Mouse (Mus musculus) stomach, embryonic 14.5 days (tissue): ENCODE measurements around the gene Mettl16. TPM values are rescaled to one million over a fixed set of nuclear protein-coding genes. Genes with fewer than 3 reads are reported as not detected.

Experiments
- ATAC-seq: fragments of 200-750 bp; cut with Nextera tagmentation; 2 replicates; pipeline ENCODE4 v1.8.0; 2017; ENCODE audit warnings: low read depth, moderate TSS enrichment; ENCODE audit not compliant: insufficient number of reproducible peaks, insufficient read depth, low FRiP score
- H3K27ac ChIP-seq: fragments of 300-500 bp; sonication (generic); 2 replicates; pipeline ENCODE4 v1.5.1; 2014; ENCODE audit warnings: mild to moderate bottlenecking, low read length, moderate library complexity, mixed read lengths
- H3K27me3 ChIP-seq: fragments of 300-500 bp; sonication (generic); 2 replicates; pipeline ENCODE4 v1.6.1; 2014; ENCODE audit warnings: low read length, control low read depth, mixed read lengths; ENCODE audit not compliant: control insufficient read depth, insufficient read depth
- H3K36me3 ChIP-seq: fragments of 300-500 bp; sonication (generic); 2 replicates; pipeline ENCODE4 v1.6.1; 2014; ENCODE audit warnings: mild to moderate bottlenecking, control low read depth, low read length, moderate library complexity, mixed read lengths; ENCODE audit not compliant: control insufficient read depth, insufficient read depth
- H3K4me1 ChIP-seq: fragments of 300-500 bp; sonication (generic); 2 replicates; pipeline ENCODE4 v1.6.1; 2014; ENCODE audit warnings: low read length, control low read depth, mixed read lengths; ENCODE audit not compliant: control insufficient read depth, insufficient read depth
- H3K4me2 ChIP-seq: fragments of 300-500 bp; sonication (generic); replicated peaks from 2 replicates; pipeline ENCODE4 v1.6.1; 2014; ENCODE audit warnings: low read depth, low read length, control low read depth
- H3K4me3 ChIP-seq: fragments of 300-500 bp; sonication (generic); 2 replicates; pipeline ENCODE4 v1.5.1; 2014; ENCODE audit warnings: low read depth, low read length, control low read depth
- H3K9ac ChIP-seq: fragments of 300-500 bp; sonication (generic); replicated peaks from 2 replicates; pipeline ENCODE4 v1.6.1; 2014; ENCODE audit warnings: low read depth, mild to moderate bottlenecking, control low read depth, low read length, moderate library complexity, mixed read lengths
- H3K9me3 ChIP-seq: fragments of 300-500 bp; sonication (generic); 2 replicates; pipeline ENCODE4 v1.6.1; 2016; ENCODE audit warnings: low read depth, low read length, control low read depth; ENCODE audit not compliant: control insufficient read depth
- WGBS: fragments of 180-500 bp; shearing (Covaris S2); extraction: QIAGEN DNeasy Blood & Tissue Kit; methylation state at CpG from one replicate; pipeline ENCODE4 v1.1.7; 2014; 5-methylcytosine and 5-hydroxymethylcytosine counted together
- polyA plus RNA-seq: library from polyadenylated mRNA; unstranded; fragments of >200 nt; fragmentation: Nextera tagmentation; extraction: Ambion mirVana; gene quantifications from 2 replicates; pipeline ENCODE4 v1.2.1, GENCODE M21; 2014

Mettl16 gene
- 33.5 TPM in 2 replicates for polyA plus RNA-seq

DNA sequence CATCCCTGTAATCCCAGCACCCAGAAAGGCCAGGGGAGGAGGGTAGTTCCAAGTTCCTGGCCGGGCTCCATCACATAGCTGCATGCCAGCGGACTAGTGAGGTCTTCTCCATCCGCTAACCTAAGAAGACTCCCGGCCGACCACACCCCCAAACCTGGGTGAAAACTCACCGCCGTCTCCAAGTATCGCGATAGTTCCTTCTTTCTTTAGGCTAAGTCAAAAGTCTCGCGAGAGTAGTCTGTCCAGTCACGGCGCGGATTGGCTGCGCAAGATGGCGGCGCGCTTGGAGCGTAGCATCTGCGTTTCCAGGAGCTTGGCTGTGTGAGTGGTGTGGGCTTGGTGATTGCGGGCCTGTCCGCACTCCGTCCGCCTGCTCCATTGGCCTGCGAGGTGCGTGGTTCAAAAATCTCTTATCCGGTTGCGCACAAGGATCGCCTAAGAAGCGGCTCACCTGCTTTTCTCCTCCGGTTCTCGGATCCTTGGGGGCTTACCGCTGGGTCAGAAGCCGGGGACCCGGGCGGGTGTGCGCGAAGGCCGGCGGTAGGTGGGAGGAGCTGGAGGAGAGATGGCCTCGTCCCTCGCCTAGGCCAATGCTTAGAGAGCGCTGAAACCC is at the start of gene Mettl16:
TSS of gene Mettl16 (plus strand) at position 236 of the 613 bp plus-strand sequence.
- ATAC-seq = peak; percentile 96
- Histone ChIP-seq H3K27me3 (no peaks in the 10 kb centered on the region), H3K27ac (peak within 1 kb of the TSS; percentile 83), H3K36me3 (peaks cover 14% of the 10 kb centered on the region), H3K9ac (peak within 1 kb of the TSS; percentile 53), H3K4me1 (peaks cover 6% of the 10 kb centered on the region; the same call in 1 of the 2 replicates), H3K4me3 (peak within 1 kb of the TSS; percentile 54), H3K9me3 (no peaks in the 10 kb centered on the region), H3K4me2 (peak within 1 kb of the TSS; percentile 74)
- WGBS = under 1% methylated on average over 43 of the region's 43 CpGs

DNA sequence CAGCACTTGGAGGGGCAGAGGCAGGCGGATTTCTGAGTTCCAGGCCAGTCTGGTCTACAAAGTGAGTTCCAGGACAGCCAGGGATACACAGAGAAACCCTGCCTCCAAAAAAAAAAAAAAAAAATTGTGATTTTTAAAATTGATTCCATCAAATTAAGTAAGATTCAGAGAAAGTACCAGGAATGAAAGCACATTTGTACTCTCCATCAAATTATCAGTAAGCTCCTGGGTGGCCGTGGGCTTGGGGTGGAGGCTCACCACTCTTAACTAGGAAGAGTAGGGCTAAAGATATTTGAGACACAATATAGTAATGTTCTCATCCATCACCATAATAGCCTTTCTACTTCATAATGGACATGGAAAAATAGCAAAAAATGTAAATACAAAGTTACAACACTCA is 49.5 kb upstream of the Mettl16 start:
- no peak overlapping the region for H3K9ac ChIP-seq
- H3K4me3 ChIP-seq = no peak overlapping the region
- H3K27ac ChIP-seq = no peak overlapping the region
- ATAC-seq = no peak
- no peaks in the 10 kb centered on the region for H3K9me3 ChIP-seq
- WGBS = 55% methylated on average over 2 of the region's 2 CpGs
- no peaks in the 10 kb centered on the region for H3K27me3 ChIP-seq
- peaks cover 8% of the 10 kb centered on the region for H3K4me1 ChIP-seq
- no peaks in the 10 kb centered on the region for H3K36me3 ChIP-seq
- no peak overlapping the region for H3K4me2 ChIP-seq

DNA sequence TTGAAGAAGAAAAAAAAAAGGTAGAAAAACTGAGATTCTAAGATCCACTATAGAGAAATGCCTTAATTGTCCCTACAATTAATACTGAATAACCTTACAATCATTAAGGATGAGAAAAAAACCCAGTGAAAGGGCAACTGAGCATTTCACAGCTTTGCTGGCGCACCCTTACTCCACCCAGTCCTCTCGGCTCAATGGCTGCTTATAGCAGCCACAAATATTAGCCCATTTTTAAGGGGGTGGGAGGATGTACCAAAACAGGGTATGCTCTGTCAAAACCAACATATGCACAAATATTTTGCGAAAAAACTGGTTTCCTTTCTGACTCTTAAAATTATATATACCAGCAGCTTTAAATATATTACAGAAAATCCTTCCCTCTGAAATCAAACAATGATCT is 48.7 kb upstream of the Mettl16 start:
- no peaks in the 10 kb centered on the region for H3K9me3 ChIP-seq
- no peaks in the 10 kb centered on the region for H3K36me3 ChIP-seq
- H3K4me3 ChIP-seq = peak overlapping the region; percentile 82; the same call in 1 of the 2 replicates
- H3K27me3 ChIP-seq = no peaks in the 10 kb centered on the region
- 0 out of 2 replicates have a peak overlapping the region, but pooled peaks have one; percentile 28 for H3K9ac ChIP-seq
- ATAC-seq = no peak
- peaks cover 8% of the 10 kb centered on the region for H3K4me1 ChIP-seq
- H3K27ac ChIP-seq = no peak overlapping the region
- WGBS = 43% methylated on average over 3 of the region's 3 CpGs
- H3K4me2 ChIP-seq = peak overlapping the region; percentile 84

DNA sequence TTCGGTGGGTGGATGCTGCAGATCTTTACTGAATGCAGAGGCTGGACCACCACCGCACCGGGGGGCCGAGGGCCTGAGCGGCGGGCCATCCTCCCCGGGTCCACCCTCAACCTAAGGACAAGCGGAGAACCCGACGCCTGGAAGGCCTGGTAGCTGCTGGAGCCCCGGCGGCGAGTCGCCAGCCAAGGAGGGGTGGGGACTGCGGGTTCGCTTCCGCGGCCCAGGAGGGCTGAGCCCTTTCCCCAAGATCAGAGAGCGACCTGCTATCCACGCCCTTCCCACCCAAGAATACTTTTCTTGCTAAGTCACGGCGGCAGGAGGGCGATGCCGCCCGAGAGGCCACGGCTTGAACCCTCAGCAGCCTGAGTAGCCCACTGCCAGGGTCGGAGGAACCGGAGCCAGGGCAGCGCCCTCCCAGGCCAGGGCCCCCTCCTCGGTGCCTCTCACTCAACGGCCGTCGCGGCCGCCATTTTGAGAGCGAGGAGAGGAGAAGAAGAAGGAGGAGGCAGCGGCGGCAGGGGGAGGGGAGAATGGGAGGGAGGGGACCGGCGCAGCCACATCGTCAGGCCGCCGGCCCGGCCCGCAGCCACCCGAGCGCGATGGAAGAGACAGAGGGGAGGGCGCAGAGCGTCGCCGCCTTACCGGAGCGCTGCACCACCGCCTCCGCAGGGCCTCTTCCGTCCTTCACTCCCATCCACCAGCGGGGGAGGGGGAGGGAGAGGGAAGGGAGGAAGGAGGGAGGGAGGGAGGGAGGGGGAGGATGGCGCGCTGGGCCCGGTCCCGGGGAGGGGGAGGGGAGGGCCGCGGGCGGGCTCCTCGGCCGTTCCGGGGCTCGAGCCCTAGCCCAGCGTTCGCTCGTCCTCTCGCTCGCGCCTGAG is 47.0 kb upstream of the Mettl16 start:
- peaks cover 8% of the 10 kb centered on the region for H3K4me1 ChIP-seq
- peak overlapping the region; percentile 96 for H3K27ac ChIP-seq
- H3K9me3 ChIP-seq = no peaks in the 10 kb centered on the region
- peak overlapping the region; percentile 84 for H3K9ac ChIP-seq
- peak overlapping the region; percentile 84 for H3K4me2 ChIP-seq
- no peaks in the 10 kb centered on the region for H3K27me3 ChIP-seq
- peak; percentile 82 for ATAC-seq
- H3K4me3 ChIP-seq = peak overlapping the region; percentile 82
- H3K36me3 ChIP-seq = no peaks in the 10 kb centered on the region
- under 1% methylated on average over 64 of the region's 75 CpGs for WGBS

DNA sequence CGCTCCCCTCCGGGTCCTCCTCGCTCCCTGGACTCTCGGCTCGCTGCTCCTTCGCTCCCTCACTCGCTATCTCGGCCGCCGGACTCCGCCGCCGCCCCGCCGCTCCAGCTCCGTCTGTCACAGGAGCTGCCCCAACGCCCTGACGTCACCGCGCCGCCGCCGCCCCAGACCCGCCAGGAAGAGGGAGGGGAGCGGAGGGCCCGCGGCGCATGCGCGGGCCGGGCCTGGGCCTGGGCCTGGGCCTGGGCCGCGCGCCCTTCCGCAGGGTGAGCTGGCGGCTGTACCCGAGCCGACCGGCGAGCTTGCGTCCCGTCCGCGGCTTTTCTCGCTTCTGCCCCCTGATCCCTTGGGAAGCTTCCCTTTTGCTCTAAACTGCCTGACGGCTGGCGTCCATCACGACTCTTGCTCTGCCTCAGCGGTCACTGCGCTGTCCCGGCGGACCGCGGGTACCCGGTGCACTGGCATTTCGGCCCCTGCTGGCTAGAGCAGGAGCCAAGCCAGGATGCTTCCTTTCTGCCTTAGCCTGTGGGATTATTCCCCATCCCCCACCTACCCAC is 46.3 kb upstream of the Mettl16 start, which contains the start of gene Pafah1b1:
TSS of gene Pafah1b1 (minus strand) at position 436 of the 557 bp plus-strand sequence.
- peaks cover 8% of the 10 kb centered on the region for H3K4me1 ChIP-seq
- peak; percentile 97 for ATAC-seq
- H3K27me3 ChIP-seq = no peaks in the 10 kb centered on the region
- no peaks in the 10 kb centered on the region for H3K9me3 ChIP-seq
- H3K4me3 ChIP-seq = peak within 1 kb of the TSS; percentile 82
- peak within 1 kb of the TSS; percentile 84 for H3K9ac ChIP-seq
- peak within 1 kb of the TSS; percentile 96 for H3K27ac ChIP-seq
- peak within 1 kb of the TSS; percentile 84 for H3K4me2 ChIP-seq
- WGBS = under 1% methylated on average over 50 of the region's 56 CpGs
- no peaks in the 10 kb centered on the region for H3K36me3 ChIP-seq

DNA sequence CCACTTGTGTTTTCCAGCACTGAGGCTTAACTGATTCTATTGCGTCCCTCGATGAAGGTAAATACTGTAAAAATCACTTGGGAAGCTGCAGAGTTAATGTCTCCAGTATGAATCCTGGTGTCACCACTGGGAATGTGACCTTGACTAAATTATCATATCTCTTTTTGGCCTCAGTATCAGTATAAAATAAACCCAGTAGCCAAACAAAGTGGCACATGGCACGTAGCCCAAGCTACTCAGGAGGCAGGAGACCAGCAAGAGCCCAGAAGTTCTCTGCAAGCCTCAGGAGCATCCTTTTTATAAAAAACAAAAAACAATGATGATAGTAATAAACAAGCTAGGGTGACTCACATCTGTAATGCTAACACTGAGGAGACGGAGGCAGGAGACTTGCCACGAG is 45.4 kb upstream of the Mettl16 start:
- ATAC-seq = no peak
- Histone ChIP-seq H3K4me3 (no peak overlapping the region), H3K4me2 (peak overlapping the region; percentile 46), H3K9me3 (no peaks in the 10 kb centered on the region), H3K9ac (0 out of 2 replicates have a peak overlapping the region, but pooled peaks have one; percentile 84), H3K27me3 (no peaks in the 10 kb centered on the region), H3K27ac (no peak overlapping the region), H3K4me1 (peaks cover 8% of the 10 kb centered on the region), H3K36me3 (no peaks in the 10 kb centered on the region)
- 68% methylated on average over 5 of the region's 5 CpGs for WGBS

DNA sequence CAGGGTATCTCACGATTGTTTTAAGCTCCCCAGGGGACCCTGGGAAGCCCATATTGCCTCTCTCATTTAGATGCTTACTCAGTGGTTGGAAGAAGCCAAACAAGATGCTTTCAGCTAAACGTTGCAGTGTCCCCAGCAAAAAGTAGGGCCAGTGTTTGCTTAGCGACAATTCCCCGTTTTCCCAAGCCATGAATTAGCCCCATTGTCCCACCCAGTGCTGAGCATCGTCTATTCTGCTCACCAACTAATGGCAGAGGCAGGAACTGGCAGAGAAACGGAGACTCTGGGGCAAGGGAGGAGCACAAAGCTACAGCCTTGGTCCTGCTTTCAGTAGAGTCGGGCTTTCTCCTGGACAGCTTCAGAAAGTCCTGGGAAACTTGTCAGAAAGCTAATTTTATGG is 35.7 kb upstream of the Mettl16 start:
- no peak overlapping the region for H3K27ac ChIP-seq
- H3K9ac ChIP-seq = no peak overlapping the region
- H3K4me1 ChIP-seq = no peaks in the 10 kb centered on the region
- H3K27me3 ChIP-seq = no peaks in the 10 kb centered on the region
- WGBS = 23% methylated on average over 7 of the region's 7 CpGs
- no peak for ATAC-seq
- no peaks in the 10 kb centered on the region for H3K36me3 ChIP-seq
- H3K4me2 ChIP-seq = no peak overlapping the region
- H3K9me3 ChIP-seq = no peaks in the 10 kb centered on the region
- H3K4me3 ChIP-seq = no peak overlapping the region

DNA sequence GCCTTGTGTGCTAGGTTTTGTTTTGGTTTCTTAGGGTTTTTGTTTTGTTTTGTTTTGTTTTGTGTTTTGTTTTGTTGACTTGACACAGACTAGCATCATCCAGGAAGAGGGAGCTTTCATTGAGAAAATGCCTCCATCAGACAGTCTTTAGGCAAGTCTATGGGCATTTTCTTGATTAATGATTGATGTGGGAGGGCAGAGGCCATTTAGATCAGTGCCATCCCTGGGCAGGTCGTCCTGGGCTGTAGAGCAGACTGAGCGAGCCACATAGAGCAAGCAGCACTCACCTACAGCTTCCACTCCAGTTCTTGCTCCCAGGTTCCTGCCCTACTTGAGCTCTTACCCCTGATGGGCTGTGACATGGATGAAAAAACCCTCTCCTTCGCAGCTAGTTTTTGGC is 32.8 kb upstream of the Mettl16 start:
- H3K27ac ChIP-seq = no peak overlapping the region
- H3K27me3 ChIP-seq = no peaks in the 10 kb centered on the region
- no peaks in the 10 kb centered on the region for H3K36me3 ChIP-seq
- no peak overlapping the region for H3K4me2 ChIP-seq
- no peaks in the 10 kb centered on the region for H3K9me3 ChIP-seq
- H3K4me3 ChIP-seq = no peak overlapping the region
- ATAC-seq = no peak
- 46% methylated on average over 3 of the region's 3 CpGs for WGBS
- H3K4me1 ChIP-seq = no peaks in the 10 kb centered on the region
- no peak overlapping the region for H3K9ac ChIP-seq
